Comparison of ENCODE assay signal across 11 mouse cellular contexts in genomic region chr17:62782826-62783404, GRCm38 (mm10).
A peak's percentile ranks its signal among the peaks of the same experiment; 100 is the strongest.
DNase-seq lines count a peak whose midpoint lies in the region; ATAC-seq lines count a peak whose summit lies in the region.
"Had no signal": no experiment of that assay in that cellular context is flagged by ENCODE, and none has a peak within 500 bp of the region (broad histone marks: within the 10 kb centered on the region; RNA-seq: fewer than 3 reads in every experiment).

No protein-coding gene starts in this region.

- DNase-seq in forebrain, embryonic 10.5 days (ENCODE audit: extremely low spot score, low spot score): no peak
- DNase-seq in urinary bladder, postnatal 14 days (ENCODE audit: low spot score): peak; percentile 19
- DNase-seq in urinary bladder, adult 18-20 months (ENCODE audit: low spot score in 2 of 2): no peak
- DNase-seq in lung, adult 18-20 months: peak; percentile 22 to 43
- DNase-seq in left cerebral cortex, adult 11 months (ENCODE audit: low spot score): no peak
- DNase-seq in layer of hippocampus, adult 8-10 months (ENCODE audit: low spot score in 2 of 2): no peak
- DNase-seq in gastrocnemius, postnatal 36 days: no peak
- DNase-seq: forebrain, postnatal 0 days had no signal

- peaks cover 52% of the 10 kb centered on the region for H3K27me3 ChIP-seq in forebrain, embryonic 10.5 days (ENCODE audit: poor library complexity, severe bottlenecking)
- H3K27me3 ChIP-seq in forebrain, embryonic 13.5 days: peaks cover 9% of the 10 kb centered on the region
- H3K27me3 ChIP-seq: Patski had no signal

- no peaks in the 10 kb centered on the region for H3K36me3 ChIP-seq in forebrain, embryonic 10.5 days (replicated peaks)
- no peaks in the 10 kb centered on the region for H3K36me3 ChIP-seq in forebrain, embryonic 13.5 days (ENCODE audit: poor library complexity, severe bottlenecking)

- H3K4me1 ChIP-seq in forebrain, embryonic 10.5 days: peaks cover 78% of the 10 kb centered on the region
- H3K4me1 ChIP-seq in forebrain, embryonic 13.5 days: peaks cover 22% of the 10 kb centered on the region

- WGBS in forebrain, embryonic 10.5 days: 80% methylated on average over 13 of the region's 13 CpGs
- WGBS in forebrain, embryonic 13.5 days: 68% methylated on average over 13 of the region's 13 CpGs

- no peaks in the 10 kb centered on the region for H3K9me3 ChIP-seq in forebrain, embryonic 10.5 days
- no peaks in the 10 kb centered on the region for H3K9me3 ChIP-seq in forebrain, embryonic 13.5 days (replicated peaks)

- H3K27ac ChIP-seq in forebrain, embryonic 10.5 days: 0 out of 2 replicates have a peak overlapping the region, but pooled peaks have one; percentile 30
- no peak overlapping the region for H3K27ac ChIP-seq in forebrain, embryonic 13.5 days

- ATAC-seq in forebrain, embryonic 13.5 days: no peak
- ATAC-seq: forebrain, postnatal 0 days had no signal

- H3K9ac ChIP-seq in forebrain, embryonic 13.5 days: no peak overlapping the region
- H3K9ac ChIP-seq: forebrain, postnatal 0 days had no signal

- intact Hi-C loops in gastrocnemius, postnatal 36 days (cut with DNase I): no loop called here

- no peak overlapping the region for H3K4me3 ChIP-seq in forebrain, embryonic 10.5 days
- H3K4me3 ChIP-seq in forebrain, embryonic 13.5 days: no peak overlapping the region

- no peak overlapping the region for H3K4me2 ChIP-seq in forebrain, embryonic 13.5 days
- H3K4me2 ChIP-seq: midbrain, embryonic 11.5 days had no signal

Comparison
In these comparisons a context has a peak if more than half of its experiments do, and no peak if none do; other contexts are left out.
1. DNase-seq: peak in urinary bladder, postnatal 14 days (single experiment) and lung, adult 18-20 months (2 of 2); none in forebrain, embryonic 10.5 days (single experiment), urinary bladder, adult 18-20 months (0 of 2), left cerebral cortex, adult 11 months (single experiment), layer of hippocampus, adult 8-10 months (0 of 2) and gastrocnemius, postnatal 36 days (0 of 2).